Mouse (Mus musculus) limb, embryonic 10.5 days (tissue): Measurements from ENCODE around the gene Zc3hc1. TPM values are rescaled to one million over a fixed set of nuclear protein-coding genes. Genes with fewer than 3 reads are reported as not detected.
"Not testable (repeated sequence)": the region's sequence is repeated elsewhere in the genome, so short reads cannot be mapped to it uniquely, and the experiment has no call there.

ENCODE experiments used
- DNase-seq: peaks from one replicate; pipeline ENCODE4 v3.0.0-alpha.2; 2017; ENCODE audit warnings: low spot score
- H3K27ac ChIP-seq: fragments of 300-500 bp; sonication (generic); 2 replicates; pipeline ENCODE4 v1.5.1; 2016; ENCODE audit warnings: mild to moderate bottlenecking
- H3K27me3 ChIP-seq: fragments of 300-500 bp; sonication (generic); 2 replicates; pipeline ENCODE4 v1.6.1; 2016; ENCODE audit warnings: low read depth, mild to moderate bottlenecking; ENCODE audit not compliant: poor library complexity, severe bottlenecking
- H3K36me3 ChIP-seq: fragments of 300-500 bp; sonication (generic); 2 replicates; pipeline ENCODE4 v1.6.1; 2016; ENCODE audit warnings: mild to moderate bottlenecking, moderate library complexity
- H3K4me1 ChIP-seq: fragments of 300-500 bp; sonication (generic); 2 replicates; pipeline ENCODE4 v1.6.1; 2016
- H3K4me3 ChIP-seq: fragments of 300-500 bp; sonication (generic); 2 replicates; pipeline ENCODE4 v1.5.1; 2016; ENCODE audit warnings: mild to moderate bottlenecking, moderate library complexity
- H3K9me3 ChIP-seq: fragments of 300-500 bp; sonication (generic); replicated peaks from 2 replicates; pipeline ENCODE4 v1.6.1; 2016; ENCODE audit warnings: mild to moderate bottlenecking
- whole genome bisulfite sequencing: fragments of 180-500 bp; shearing (Covaris S2); methylation state at CpG from one replicate; pipeline ENCODE4 v1.1.7; 2016; 5-methylcytosine and 5-hydroxymethylcytosine counted together
- polyA plus RNA-seq: library from polyadenylated mRNA; unstranded; fragments of >200 nt; fragmentation: Nextera tagmentation; extraction: Ambion mirVana; gene quantifications from 2 replicates; pipeline ENCODE4 v1.2.1, GENCODE M21; 2016

Zc3hc1 gene
- polyA plus RNA-seq, 1 experiment from 2014 or later, result 91.3 TPM

DNA sequence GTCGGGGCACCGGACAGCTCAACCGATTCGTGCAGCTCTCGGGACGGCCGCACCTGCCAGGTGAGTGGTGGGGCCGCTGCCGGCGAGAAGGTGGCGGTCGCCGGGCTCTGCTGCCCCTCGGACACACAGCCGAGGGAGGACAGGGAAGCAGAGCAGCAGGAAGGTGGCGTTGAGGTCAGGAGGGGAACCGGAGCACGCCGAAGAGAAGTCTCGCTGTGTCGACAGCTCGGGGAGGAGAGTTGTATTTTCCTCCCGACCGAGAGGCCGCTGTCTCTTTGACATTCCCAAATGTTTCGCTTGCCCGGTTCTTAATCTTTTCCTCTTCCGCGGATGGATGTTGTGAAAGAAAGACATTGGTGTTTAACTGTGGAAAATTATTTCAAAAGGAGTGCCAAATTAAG, 11.3 kb upstream of the Zc3hc1 start:
- Histone ChIP-seq H3K4me1 (peaks cover 22% of the 10 kb centered on the region), H3K4me3 (peak overlapping the region; percentile 100), H3K27me3 (no peaks in the 10 kb centered on the region), H3K9me3 (no peaks in the 10 kb centered on the region), H3K36me3 (peaks cover 13% of the 10 kb centered on the region), H3K27ac (peak overlapping the region; percentile 98)
- DNase-seq, result no peak
- under 1% methylated on average over 29 of the region's 29 CpGs for WGBS

DNA sequence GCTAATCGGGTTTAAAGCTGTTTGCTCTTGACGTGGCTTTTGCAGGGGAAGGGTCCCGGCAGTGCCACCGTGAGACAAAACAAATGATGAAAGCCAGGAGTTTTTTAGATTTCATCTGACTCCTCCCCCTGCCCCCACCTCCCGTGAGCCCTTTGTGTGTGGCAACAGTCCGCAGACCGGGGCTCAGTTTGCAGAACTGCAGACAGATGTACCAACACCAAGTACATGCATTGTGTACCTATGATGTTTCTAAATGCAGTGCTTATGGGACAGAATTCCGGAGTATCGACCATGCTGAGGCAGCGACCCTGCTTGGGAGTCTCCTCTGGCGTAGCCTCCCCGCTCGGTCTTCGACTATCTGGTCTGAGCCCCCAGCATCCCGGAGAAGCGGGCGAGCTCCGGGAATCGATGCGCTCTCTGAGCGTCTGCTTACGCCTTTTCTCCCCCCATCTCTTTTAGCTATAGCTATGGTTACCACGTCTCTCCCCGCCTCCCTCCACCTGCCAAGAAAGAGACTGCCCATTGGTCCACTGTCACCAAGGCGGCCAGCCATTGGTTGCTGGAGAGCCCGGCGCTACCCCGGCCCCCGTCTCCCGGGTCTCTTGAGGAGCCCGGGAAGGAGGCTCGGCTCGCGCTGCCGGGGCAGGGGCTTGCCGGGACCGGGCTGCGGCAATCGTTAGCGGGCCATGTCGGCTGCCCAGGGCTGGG, 10.6 kb upstream of the Zc3hc1 start, which contains the start of gene Klhdc10:
Gene Klhdc10, plus strand, starts transcription at position 561 of the 708 bp plus-strand sequence.
- Histone ChIP-seq H3K4me3 (peak within 1 kb of the TSS; percentile 100), H3K27ac (peak within 1 kb of the TSS; percentile 98), H3K4me1 (peaks cover 22% of the 10 kb centered on the region), H3K36me3 (0 out of 2 replicates have a peak, but pooled peaks cover 6% of the 10 kb centered on the region), H3K9me3 (no peaks in the 10 kb centered on the region), H3K27me3 (no peaks in the 10 kb centered on the region)
- peak; percentile 100 for DNase-seq
- WGBS, result under 1% methylated on average over 41 of the region's 41 CpGs

DNA sequence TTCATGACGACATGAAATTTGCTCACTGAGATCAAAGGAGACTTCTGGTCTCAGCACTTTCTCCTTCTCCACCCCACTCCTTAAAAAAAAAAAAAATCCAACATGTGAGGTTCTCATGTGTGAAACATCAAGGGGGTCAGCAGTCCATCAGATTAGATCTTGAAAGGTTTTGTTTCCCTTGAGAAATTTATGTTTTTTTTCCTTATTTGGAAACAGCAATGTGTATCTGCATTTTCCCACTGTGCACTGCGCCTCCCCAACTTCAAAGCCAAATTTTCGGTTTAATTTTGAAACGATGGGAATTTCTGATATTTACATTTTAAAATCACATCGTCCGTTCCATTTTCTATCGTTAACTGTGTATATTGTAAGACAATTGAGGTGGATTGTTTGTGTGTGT, 9.9 kb upstream of the Zc3hc1 start:
- 10% methylated on average over 7 of the region's 7 CpGs for WGBS
- no peak for DNase-seq

DNA sequence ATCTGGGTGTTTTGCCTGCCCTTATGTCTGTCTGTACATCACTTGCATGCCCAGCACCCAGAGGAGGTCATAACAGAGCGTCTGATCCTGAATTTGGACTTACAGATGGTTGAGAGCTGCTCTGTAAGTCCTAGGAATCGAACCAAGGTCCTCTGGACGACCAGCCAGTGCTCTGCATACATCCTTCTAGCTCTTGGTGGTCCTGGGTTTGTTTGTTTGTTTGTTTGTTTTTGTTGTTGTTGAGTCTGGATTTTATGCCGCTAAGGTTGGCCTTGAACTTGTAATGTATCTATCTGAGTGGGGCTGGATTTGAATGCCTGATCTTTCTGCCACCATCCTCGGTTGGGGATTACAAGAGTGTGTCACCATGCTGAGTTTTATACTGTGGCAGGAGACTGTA, 9.3 kb upstream of the Zc3hc1 start:
- no peak for DNase-seq
- peaks cover 22% of the 10 kb centered on the region for H3K4me1 ChIP-seq
- H3K27me3 ChIP-seq, result no peaks in the 10 kb centered on the region
- H3K36me3 ChIP-seq, result 0 out of 2 replicates have a peak, but pooled peaks cover under 1% of the 10 kb centered on the region
- WGBS, result 81% methylated on average over 5 of the region's 5 CpGs
- no peak overlapping the region for H3K4me3 ChIP-seq
- no peaks in the 10 kb centered on the region for H3K9me3 ChIP-seq
- peak overlapping the region; percentile 98 for H3K27ac ChIP-seq

More for the DNA sequence above, 9.9 kb upstream of the Zc3hc1 start:
- Histone ChIP-seq H3K27me3 (no peaks in the 10 kb centered on the region), H3K4me1 (peaks cover 22% of the 10 kb centered on the region), H3K27ac (peak overlapping the region; percentile 98), H3K9me3 (no peaks in the 10 kb centered on the region), H3K4me3 (peak overlapping the region; percentile 100), H3K36me3 (0 out of 2 replicates have a peak, but pooled peaks cover 3% of the 10 kb centered on the region)

DNA sequence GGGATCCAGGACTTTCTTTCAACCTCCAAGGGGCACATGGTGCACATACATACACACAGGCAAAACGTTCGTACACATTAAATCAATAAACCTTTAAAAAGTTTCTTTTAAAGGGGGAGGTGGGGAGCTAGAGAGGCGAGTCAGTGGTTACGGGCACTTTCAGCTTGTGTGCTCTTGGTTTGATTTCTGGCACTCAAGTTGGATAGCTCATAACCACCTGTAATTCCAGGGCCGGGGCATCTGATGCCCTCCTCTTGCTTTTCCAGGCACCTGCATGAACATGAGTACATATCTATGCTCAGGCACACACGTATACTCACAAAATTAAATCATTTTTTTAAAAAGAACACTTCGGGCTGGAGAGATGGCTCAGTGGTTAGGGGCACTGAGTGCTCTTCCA, 1.2 kb upstream of the Zc3hc1 start:
- Histone ChIP-seq H3K27ac (no peak overlapping the region), H3K27me3 (no peaks in the 10 kb centered on the region), H3K36me3 (peaks cover 4% of the 10 kb centered on the region), H3K9me3 (no peaks in the 10 kb centered on the region), H3K4me1 (peaks cover 5% of the 10 kb centered on the region; the same call in 1 of the 2 replicates), H3K4me3 (no peak overlapping the region)
- no peak for DNase-seq
- WGBS, result 89% methylated on average over 7 of the region's 7 CpGs

DNA sequence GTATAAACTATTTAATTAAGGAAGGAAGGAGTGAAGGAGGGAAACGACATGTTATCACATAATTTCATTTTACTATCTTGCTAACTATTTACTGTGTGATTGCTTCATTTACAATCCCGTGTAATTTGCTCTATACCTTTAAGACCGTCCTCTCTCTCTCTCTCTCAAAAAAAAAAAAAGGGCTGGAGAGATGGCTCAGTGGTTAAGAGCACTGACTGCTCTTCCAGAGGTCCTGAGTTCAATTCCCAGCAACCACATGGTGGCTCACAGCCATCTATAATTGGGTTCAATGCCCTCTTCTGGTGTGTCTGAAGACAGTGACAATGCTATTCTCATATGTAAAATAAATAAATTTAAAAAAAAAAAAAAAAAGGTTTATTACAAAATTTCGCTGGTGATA, 557 bp downstream of the Zc3hc1 start:
- Histone ChIP-seq H3K36me3 (peaks cover 21% of the 10 kb centered on the region), H3K4me3 (peak overlapping the region; percentile 71), H3K27ac (peak overlapping the region; percentile 86)
- WGBS, result 25% methylated on average over 4 of the region's 4 CpGs
- not testable (repeated sequence) for H3K27me3 ChIP-seq, H3K4me1 ChIP-seq, DNase-seq, H3K9me3 ChIP-seq

DNA sequence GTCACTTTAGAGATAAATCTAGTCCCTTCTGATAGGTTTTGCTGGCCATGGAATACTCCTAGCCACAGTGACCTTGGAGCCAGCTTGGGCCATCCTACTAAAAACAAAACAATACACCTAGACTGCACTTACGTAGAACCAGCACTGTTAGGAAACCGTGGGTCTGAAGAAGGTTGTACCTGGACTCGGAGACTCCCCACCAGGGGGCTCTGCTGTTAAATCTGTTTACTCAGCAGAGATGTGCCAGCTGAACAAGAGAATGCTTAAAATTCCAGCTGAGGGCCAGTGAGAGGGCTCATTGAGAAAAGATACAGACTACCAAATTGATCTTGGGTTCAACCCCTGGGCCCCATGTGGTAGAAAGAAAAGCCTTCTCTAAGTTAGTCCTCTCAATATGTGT, 9.7 kb downstream of the Zc3hc1 start:
- Histone ChIP-seq H3K27me3 (no peaks in the 10 kb centered on the region), H3K4me3 (no peak overlapping the region), H3K27ac (no peak overlapping the region), H3K36me3 (peaks cover 97% of the 10 kb centered on the region), H3K4me1 (no peaks in the 10 kb centered on the region), H3K9me3 (no peaks in the 10 kb centered on the region)
- DNase-seq, result peak; percentile 45
- WGBS, result 76% methylated on average over 3 of the region's 3 CpGs

DNA sequence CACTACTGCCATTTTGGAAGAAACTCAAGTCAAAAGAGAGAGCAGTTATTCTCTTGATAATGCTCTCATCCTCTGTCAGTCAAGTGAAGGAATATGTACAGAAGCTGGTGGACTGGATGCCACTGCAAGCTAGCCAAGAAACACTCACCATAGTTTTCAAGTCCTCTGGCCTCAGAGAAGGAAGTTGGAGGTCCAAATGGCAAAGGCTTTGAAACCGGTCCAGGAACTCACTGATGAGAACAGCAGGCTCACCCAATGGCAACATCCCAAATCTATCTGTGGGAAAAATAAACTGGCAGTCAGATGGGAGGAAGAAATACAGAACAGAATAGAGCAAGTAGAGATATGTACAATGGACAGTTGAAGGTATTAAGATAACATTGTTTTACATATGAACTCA, 15.0 kb downstream of the Zc3hc1 start:
- no peak for DNase-seq
- 96% methylated on average over 1 of the region's 1 CpGs for WGBS
- H3K4me1 ChIP-seq, result no peaks in the 10 kb centered on the region
- no peaks in the 10 kb centered on the region for H3K9me3 ChIP-seq
- no peak overlapping the region for H3K4me3 ChIP-seq
- no peaks in the 10 kb centered on the region for H3K27me3 ChIP-seq
- no peak overlapping the region for H3K27ac ChIP-seq
- H3K36me3 ChIP-seq, result peaks cover 98% of the 10 kb centered on the region

DNA sequence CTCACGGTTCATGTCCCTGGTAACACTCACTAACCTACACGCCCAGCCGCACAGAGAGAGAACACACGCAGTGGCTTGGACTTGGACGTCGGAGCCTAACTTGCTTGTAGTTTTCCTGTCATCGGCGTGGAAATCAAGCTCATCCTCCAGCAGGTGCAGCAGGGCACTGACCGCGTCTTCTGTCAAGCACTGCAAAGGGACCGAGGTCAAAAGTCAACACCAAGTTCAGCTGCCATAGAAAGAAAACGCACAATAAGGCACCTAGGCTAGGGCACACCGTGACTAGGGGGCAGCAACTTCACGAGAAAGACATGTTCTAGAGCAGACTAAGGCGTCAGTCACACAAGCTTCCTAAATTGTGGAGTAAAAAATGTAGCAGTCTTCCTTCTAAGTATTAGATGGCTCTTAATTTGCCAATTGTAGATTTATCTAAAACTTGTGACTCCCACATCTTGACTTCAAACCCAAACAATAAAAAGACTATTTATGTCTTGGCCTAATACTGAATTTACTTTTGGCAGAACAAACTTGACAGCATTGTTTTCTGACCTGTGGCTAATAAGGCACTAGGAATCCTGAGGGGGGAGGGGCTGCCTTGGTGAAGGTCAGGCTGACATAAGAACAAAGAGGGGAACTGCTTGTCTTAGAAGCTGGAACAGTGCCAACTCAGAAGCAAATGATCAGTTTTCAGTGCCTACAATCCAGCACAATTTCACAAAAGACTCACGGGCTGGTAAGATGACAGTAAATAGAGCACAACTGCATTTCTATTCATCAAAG, 15.9 kb downstream of the Zc3hc1 start:
- DNase-seq, result no peak
- Histone ChIP-seq H3K9me3 (no peaks in the 10 kb centered on the region), H3K4me1 (no peaks in the 10 kb centered on the region), H3K27me3 (no peaks in the 10 kb centered on the region), H3K4me3 (no peak overlapping the region), H3K36me3 (peaks cover 98% of the 10 kb centered on the region), H3K27ac (no peak overlapping the region)
- WGBS, result 94% methylated on average over 16 of the region's 16 CpGs

DNA sequence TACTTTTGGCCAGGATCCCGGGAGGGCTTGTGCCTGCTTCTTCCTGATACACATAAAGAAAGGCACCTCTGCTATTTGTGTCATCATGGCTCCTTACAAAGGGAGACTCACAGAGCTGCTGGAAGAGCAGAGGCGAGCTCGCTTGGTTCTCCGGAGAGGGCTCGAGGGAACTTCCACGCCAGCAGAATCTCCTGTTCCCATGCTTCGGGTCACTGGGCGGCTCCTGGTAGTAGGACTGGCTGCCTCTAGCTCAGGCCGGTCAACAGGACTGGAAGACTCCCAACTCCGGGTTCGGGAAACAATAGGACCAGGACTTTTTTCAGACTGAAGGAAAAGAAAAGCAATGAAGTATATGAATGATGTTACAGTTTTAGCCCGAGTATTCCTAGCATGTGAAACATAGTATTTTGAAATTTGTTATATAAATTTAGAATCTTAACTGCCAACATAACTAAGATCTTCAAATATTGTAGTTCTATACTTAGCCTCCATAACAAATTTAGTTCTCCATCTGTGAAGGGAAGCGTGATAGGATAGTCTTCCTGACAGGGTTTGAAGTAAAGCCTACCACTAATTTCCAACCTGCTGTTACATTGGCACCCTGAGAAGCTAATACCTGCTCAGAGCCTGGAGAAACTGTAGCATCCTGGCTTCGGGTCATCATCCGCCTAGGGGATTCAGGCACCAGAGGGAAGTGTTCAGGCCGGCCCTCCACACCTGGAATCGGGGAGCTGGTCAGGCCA, 18.0 kb downstream of the Zc3hc1 start:
- H3K27me3 ChIP-seq, result no peaks in the 10 kb centered on the region
- no peak for DNase-seq
- no peaks in the 10 kb centered on the region for H3K4me1 ChIP-seq
- no peak overlapping the region for H3K27ac ChIP-seq
- WGBS, result 95% methylated on average over 17 of the region's 17 CpGs
- peaks cover 100% of the 10 kb centered on the region for H3K36me3 ChIP-seq
- H3K4me3 ChIP-seq, result no peak overlapping the region
- H3K9me3 ChIP-seq, result no peaks in the 10 kb centered on the region

DNA sequence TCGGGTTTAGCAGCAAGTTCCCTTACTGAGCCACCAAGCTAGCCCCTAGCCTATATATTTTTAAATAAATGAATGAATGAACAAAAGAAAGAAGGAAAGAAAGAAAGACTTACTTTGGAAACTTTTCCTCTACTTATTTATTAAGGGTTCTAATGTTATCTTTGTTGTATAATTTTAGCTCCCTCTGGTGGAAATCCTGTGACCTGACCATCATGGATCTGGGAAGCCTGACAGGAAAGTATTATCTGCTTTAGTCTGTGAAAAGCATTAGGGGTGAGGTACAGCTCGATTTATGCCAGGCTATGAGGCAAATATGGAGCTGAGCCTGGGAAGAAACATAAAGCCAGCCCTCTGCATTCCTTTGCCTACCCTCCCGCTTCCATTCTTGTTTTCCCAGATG, 21.5 kb downstream of the Zc3hc1 start:
- H3K27ac ChIP-seq, result no peak overlapping the region
- H3K4me1 ChIP-seq, result no peaks in the 10 kb centered on the region
- H3K9me3 ChIP-seq, result no peaks in the 10 kb centered on the region
- WGBS, result 92% methylated on average over 3 of the region's 3 CpGs
- no peak for DNase-seq
- H3K27me3 ChIP-seq, result no peaks in the 10 kb centered on the region
- H3K36me3 ChIP-seq, result peaks cover 99% of the 10 kb centered on the region
- H3K4me3 ChIP-seq, result no peak overlapping the region

DNA sequence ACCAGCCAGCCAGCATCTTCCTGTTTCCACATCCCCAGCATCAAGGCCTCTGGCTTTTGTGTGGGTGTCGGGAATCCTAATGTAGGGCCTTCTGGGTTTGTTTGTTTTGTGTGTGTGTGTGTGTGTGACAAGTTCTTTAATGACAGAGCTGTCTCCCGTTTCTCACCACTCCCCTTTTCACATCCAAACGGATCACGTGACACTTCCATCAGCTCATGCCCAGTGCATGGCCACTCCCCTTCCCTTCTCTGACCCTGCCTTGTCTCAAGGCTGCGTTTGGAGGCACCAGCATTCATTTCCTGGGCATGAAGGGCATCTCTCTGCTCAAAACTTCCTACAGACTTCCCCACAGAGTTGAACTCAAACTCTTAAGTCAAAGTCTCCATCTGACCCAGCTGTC, 27.0 kb downstream of the Zc3hc1 start:
- no peaks in the 10 kb centered on the region; the same call in 1 of the 2 replicates for H3K4me1 ChIP-seq
- WGBS, result 52% methylated on average over 5 of the region's 5 CpGs
- peaks cover 71% of the 10 kb centered on the region for H3K36me3 ChIP-seq
- no peaks in the 10 kb centered on the region for H3K9me3 ChIP-seq
- no peak overlapping the region for H3K4me3 ChIP-seq
- H3K27ac ChIP-seq, result no peak overlapping the region
- no peak for DNase-seq
- H3K27me3 ChIP-seq, result no peaks in the 10 kb centered on the region
